Comparison of ENCODE assay signal across 8 mouse cellular contexts in genomic region chr6:117652917-117653316, GRCm38 (mm10).
DNase-seq lines count a peak whose midpoint lies in the region; ATAC-seq and TF ChIP-seq lines count a peak whose summit lies in the region.

No protein-coding gene starts in this region.

- H3K4me2 ChIP-seq in liver, embryonic 16.5 days (ENCODE audit: low read depth, low read length) = no peak overlapping the region
- H3K4me2 ChIP-seq in hindbrain, embryonic 12.5 days (replicated peaks) = no peak overlapping the region

- H3K36me3 ChIP-seq in liver, embryonic 16.5 days (ENCODE audit: control insufficient read depth, insufficient read depth) = no peaks in the 10 kb centered on the region
- H3K36me3 ChIP-seq in hindbrain, embryonic 12.5 days = no peaks in the 10 kb centered on the region

- no peaks in the 10 kb centered on the region for H3K27me3 ChIP-seq in liver, embryonic 16.5 days (ENCODE audit: control insufficient read depth, insufficient read depth, low read depth, low read length)
- H3K27me3 ChIP-seq in hindbrain, embryonic 12.5 days = 0 out of 2 replicates have a peak, but pooled peaks cover 3% of the 10 kb centered on the region

- no peaks in the 10 kb centered on the region for H3K4me1 ChIP-seq in liver, embryonic 16.5 days (ENCODE audit: control insufficient read depth, low read depth, low read length)
- no peaks in the 10 kb centered on the region for H3K4me1 ChIP-seq in hindbrain, embryonic 12.5 days

- no peak for TF ChIP-seq CTCF in gastrocnemius, adult 2 months (IDR thresholded peaks at IDR 0.05)

- intact Hi-C loops in gastrocnemius, adult 2 months (cut with DNase I) = no loop called here

- H3K27ac ChIP-seq in gastrocnemius, adult 2 months = peak overlapping the region; percentile 76
- H3K27ac ChIP-seq in liver, embryonic 16.5 days (ENCODE audit: low read length) = no peak overlapping the region
- no peak overlapping the region for H3K27ac ChIP-seq in hindbrain, embryonic 12.5 days

- no peaks in the 10 kb centered on the region for H3K9me3 ChIP-seq in liver, embryonic 16.5 days (replicated peaks; ENCODE audit: control insufficient read depth, low read length)
- no peaks in the 10 kb centered on the region for H3K9me3 ChIP-seq in hindbrain, embryonic 12.5 days (replicated peaks)

- peak; percentile 91 for ATAC-seq in liver, embryonic 16.5 days (ENCODE audit: low read depth)
- ATAC-seq in hindbrain, embryonic 12.5 days (ENCODE audit: low FRiP score) = no peak

- no peak overlapping the region for H3K9ac ChIP-seq in liver, embryonic 16.5 days (ENCODE audit: low read depth, low read length)
- H3K9ac ChIP-seq in hindbrain, embryonic 12.5 days = no peak overlapping the region

- WGBS in liver, embryonic 16.5 days (ENCODE audit: insufficient replicate concordance) = 56% methylated on average over 9 of the region's 9 CpGs
- 79% methylated on average over 9 of the region's 9 CpGs for WGBS in hindbrain, embryonic 12.5 days

- peak; percentile 5 to 6 for DNase-seq in cerebellum, adult 18-20 months
- no peak for DNase-seq in cerebellum, adult 11 months
- peak; percentile 85 for DNase-seq in 3T3-L1 (ENCODE audit: low read depth, low spot score)
- DNase-seq in gastrocnemius, adult 2 months = peak; percentile 82
- no peak for DNase-seq in natural killer cell, adult 2 months (ENCODE audit: low spot score in 2 of 2)
- no peak for DNase-seq in B cell, adult 2 months

- no peak overlapping the region for H3K4me3 ChIP-seq in gastrocnemius, adult 2 months
- H3K4me3 ChIP-seq in liver, embryonic 16.5 days (ENCODE audit: low read depth, low read length) = no peak overlapping the region
- H3K4me3 ChIP-seq in hindbrain, embryonic 12.5 days = no peak overlapping the region

Comparison
In these comparisons a context has a peak if more than half of its experiments do, and no peak if none do; other contexts are left out.
1. DNase-seq: peak in cerebellum, adult 18-20 months (2 of 2), 3T3-L1 (single experiment) and gastrocnemius, adult 2 months (single experiment); none in cerebellum, adult 11 months (single experiment), natural killer cell, adult 2 months (0 of 2) and B cell, adult 2 months (0 of 2).